Mouse (Mus musculus): ENCODE results near the gene Gm5724. TPM values are rescaled to one million over a fixed set of nuclear protein-coding genes. Genes with fewer than 3 reads are reported as not detected.

Gene Gm5724
- 0.04 TPM in 1 of 2 replicates, not detected in the other for polyA plus RNA-seq (2012; rRNA removed)

GRCm38 (mm10) chr6:141773710-141774109 lies at the start of gene Gm5724:
Gm5724 (minus strand) TSS chr6:141773810.

Other genes starting within 250 kb of the Gm5724 start
- 6.9 and 8.7 TPM in 2 replicates for gene Slco1c1, start 249.4 kb downstream of the Gm5724 start, polyA plus RNA-seq (2012; rRNA removed)
- 0.03 and 0.04 TPM in 2 replicates for gene Slco1b2, start 144.3 kb downstream of the Gm5724 start, polyA plus RNA-seq (2012; rRNA removed)
- 1.0 and 1.8 TPM in 2 replicates for gene Slco1a4, start 82.4 kb upstream of the Gm5724 start, polyA plus RNA-seq (2012; rRNA removed)
- not detected in 2 replicates for gene Slco1a1, start 173.2 kb upstream of the Gm5724 start, polyA plus RNA-seq (2012; rRNA removed)
- gene Gm6614, start 237.6 kb upstream of the Gm5724 start, polyA plus RNA-seq (2012; rRNA removed), result 0.05 TPM in 1 of 2 replicates, not detected in the other